Mouse (Mus musculus): ENCODE measurements around the gene Ppp1r37. TPM values are rescaled to one million over a fixed set of nuclear protein-coding genes. Genes with fewer than 3 reads are reported as not detected.

Ppp1r37 gene
- total and polyA plus RNA-seq, 2 experiments from 2014 or later = 28.1 to 127 TPM

DNA sequence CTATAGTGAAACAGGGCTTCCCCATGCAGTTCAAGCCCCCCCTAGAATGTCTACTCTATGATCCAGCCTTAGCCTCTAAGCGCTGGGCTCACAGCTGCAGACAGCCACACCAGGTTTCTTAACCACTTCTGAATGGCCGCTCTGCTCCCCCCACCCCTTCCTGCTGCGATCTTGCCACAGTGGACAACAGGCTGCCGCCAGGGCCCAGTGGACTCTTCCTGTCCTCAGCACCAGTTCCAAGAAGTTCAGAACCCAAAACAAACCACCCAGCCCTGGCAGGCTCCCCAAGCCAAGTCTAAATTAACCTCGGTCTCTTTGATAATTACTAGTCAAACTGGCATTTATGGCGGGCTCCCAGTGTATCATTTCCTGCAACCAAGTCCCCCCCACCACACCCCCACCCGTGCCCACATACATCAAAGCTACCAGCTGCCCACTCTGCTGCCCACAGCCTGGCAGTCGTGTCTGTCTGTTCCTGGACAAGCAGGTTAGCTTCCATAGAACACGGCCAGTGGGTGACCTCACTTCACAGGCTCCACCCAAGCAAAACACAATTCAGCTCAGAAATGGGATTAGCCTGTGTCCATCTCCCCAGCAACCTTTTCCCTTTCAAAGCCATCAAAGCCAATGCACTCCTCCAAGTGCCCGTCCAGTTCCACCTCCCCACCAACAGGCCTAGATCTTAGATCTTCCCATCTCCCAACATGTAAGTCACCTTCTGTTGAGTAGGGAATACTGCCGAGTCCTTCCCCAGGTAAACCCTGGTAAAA, 2.2 kb downstream of the Ppp1r37 start:
- H3K4me1 ChIP-seq (ENCODE audit: insufficient read depth, low read length) = peaks cover 13% of the 10 kb centered on the region
- ATAC-seq (ENCODE audit: low FRiP score) (no peak), DNase-seq (ENCODE audit: low spot score) (peak; percentile 34)
- WGBS = 11% methylated on average over 11 of the region's 11 CpGs
- peak overlapping the region; percentile 96 for H3K9ac ChIP-seq (replicated peaks; ENCODE audit: low read length, poor library complexity, severe bottlenecking)
- no peak for TF ChIP-seq CTCF (IDR thresholded peaks at IDR 0.05)
- H3K27ac ChIP-seq (ENCODE audit: low read depth, low read length) = peak overlapping the region; percentile 94
- H3K27me3 ChIP-seq (ENCODE audit: insufficient read depth, low read length) = no peaks in the 10 kb centered on the region
- H3K9me3 ChIP-seq (ENCODE audit: low read length) = no peaks in the 10 kb centered on the region
- H3K4me3 ChIP-seq (ENCODE audit: low read depth, low read length) = peak overlapping the region; percentile 90
- H3K4me2 ChIP-seq (ENCODE audit: low read depth, low read length, poor library complexity, severe bottlenecking) = peak overlapping the region; percentile 95
- H3K36me3 ChIP-seq (ENCODE audit: insufficient read depth, low read length) = peaks cover 19% of the 10 kb centered on the region

GRCm38 (mm10) chr7:19558965-19559364, 3.9 kb downstream of the Ppp1r37 start:
- Histone ChIP-seq H3K9me3 (ENCODE audit: low read length) (no peaks in the 10 kb centered on the region), H3K9ac (replicated peaks; ENCODE audit: low read length, poor library complexity, severe bottlenecking) (0 out of 2 replicates have a peak overlapping the region, but pooled peaks have one; percentile 4), H3K27me3 (ENCODE audit: insufficient read depth, low read length) (no peaks in the 10 kb centered on the region), H3K4me3 (ENCODE audit: low read depth, low read length) (no peak overlapping the region), H3K27ac (ENCODE audit: low read depth, low read length) (no peak overlapping the region), H3K4me1 (ENCODE audit: insufficient read depth, low read length) (peaks cover 13% of the 10 kb centered on the region), H3K4me2 (ENCODE audit: low read depth, low read length, poor library complexity, severe bottlenecking) (peak overlapping the region; percentile 18; the same call in 1 of the 2 replicates), H3K36me3 (ENCODE audit: insufficient read depth, low read length) (peaks cover 6% of the 10 kb centered on the region; the same call in 1 of the 2 replicates)
- peak; percentile 68 for TF ChIP-seq CTCF (IDR thresholded peaks at IDR 0.05)
- DNase-seq (ENCODE audit: low spot score) (no peak), ATAC-seq (ENCODE audit: low FRiP score) (no peak)
- WGBS = 51% methylated on average over 2 of the region's 2 CpGs

- Histone ChIP-seq H3K4me2 (ENCODE audit: low read depth, low read length, poor library complexity, severe bottlenecking) (0 out of 2 replicates have a peak overlapping the region, but pooled peaks have one; percentile 18), H3K4me3 (ENCODE audit: low read depth, low read length) (no peak overlapping the region), H3K27ac (ENCODE audit: low read depth, low read length) (no peak overlapping the region), H3K9ac (replicated peaks; ENCODE audit: low read length, poor library complexity, severe bottlenecking) (0 out of 2 replicates have a peak overlapping the region, but pooled peaks have one; percentile 4), H3K9me3 (ENCODE audit: low read length) (no peaks in the 10 kb centered on the region), H3K27me3 (ENCODE audit: insufficient read depth, low read length) (no peaks in the 10 kb centered on the region), H3K4me1 (ENCODE audit: insufficient read depth, low read length) (peaks cover 13% of the 10 kb centered on the region), H3K36me3 (ENCODE audit: insufficient read depth, low read length) (peaks cover 8% of the 10 kb centered on the region; the same call in 1 of the 2 replicates)
- ATAC-seq (ENCODE audit: low FRiP score) (no peak), DNase-seq (ENCODE audit: low spot score) (no peak)
- TF ChIP-seq CTCF (IDR thresholded peaks at IDR 0.05) = no peak
- WGBS = 95% methylated on average over 6 of the region's 6 CpGs
Measured at GRCm38 (mm10) chr7:19557982-19558900, 4.6 kb downstream of the Ppp1r37 start.

GRCm38 (mm10) chr7:19557086-19557485, 5.8 kb downstream of the Ppp1r37 start:
- H3K27me3 ChIP-seq (ENCODE audit: insufficient read depth, low read length) = no peaks in the 10 kb centered on the region
- WGBS = 92% methylated on average over 2 of the region's 2 CpGs
- TF ChIP-seq CTCF (IDR thresholded peaks at IDR 0.05) = no peak

DNA sequence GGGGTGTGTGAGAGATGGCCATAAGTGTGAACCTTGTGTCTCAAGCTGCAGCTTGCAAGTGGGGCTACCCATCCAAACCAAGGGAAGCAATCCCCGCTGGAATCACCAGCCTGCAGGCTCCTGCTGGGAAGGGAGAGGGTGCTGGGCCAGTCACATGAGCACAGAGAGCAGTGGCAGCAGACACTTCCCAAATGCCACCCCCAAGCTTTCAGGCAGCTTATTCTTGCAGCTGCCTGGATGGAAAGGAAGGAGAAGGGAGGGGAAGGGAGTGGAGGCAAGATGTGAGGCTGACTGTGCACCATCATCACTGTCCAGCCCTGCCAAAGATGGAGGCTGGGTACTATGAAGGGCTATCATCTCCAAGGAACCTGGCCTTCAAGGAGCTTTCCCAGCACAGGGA, 8.7 kb downstream of the Ppp1r37 start:
- DNase-seq (ENCODE audit: low spot score) = no peak
- no peak overlapping the region for H3K27ac ChIP-seq (ENCODE audit: low read depth, low read length)
- peaks cover 14% of the 10 kb centered on the region; the same call in 1 of the 2 replicates for H3K36me3 ChIP-seq (ENCODE audit: insufficient read depth, low read length)
- peaks cover 1% of the 10 kb centered on the region; the same call in 1 of the 2 replicates for H3K4me1 ChIP-seq (ENCODE audit: insufficient read depth, low read length)
- no peaks in the 10 kb centered on the region for H3K27me3 ChIP-seq (ENCODE audit: insufficient read depth, low read length)
- no peak for ATAC-seq (ENCODE audit: low FRiP score)
- H3K4me2 ChIP-seq (ENCODE audit: low read depth, low read length, poor library complexity, severe bottlenecking) = no peak overlapping the region
- no peaks in the 10 kb centered on the region for H3K9me3 ChIP-seq (ENCODE audit: low read length)
- no peak overlapping the region for H3K9ac ChIP-seq (replicated peaks; ENCODE audit: low read length, poor library complexity, severe bottlenecking)
- WGBS = 94% methylated on average over 1 of the region's 1 CpGs
- H3K4me3 ChIP-seq (ENCODE audit: low read depth, low read length) = no peak overlapping the region
- no peak for TF ChIP-seq CTCF (IDR thresholded peaks at IDR 0.05)

More at GRCm38 (mm10) chr7:19557086-19557485, 5.8 kb downstream of the Ppp1r37 start:
- no peak overlapping the region for H3K9ac ChIP-seq (replicated peaks; ENCODE audit: low read length, poor library complexity, severe bottlenecking)
- H3K4me1 ChIP-seq (ENCODE audit: insufficient read depth, low read length) = peaks cover 13% of the 10 kb centered on the region
- no peaks in the 10 kb centered on the region for H3K9me3 ChIP-seq (ENCODE audit: low read length)
- ATAC-seq (ENCODE audit: low FRiP score) (no peak), DNase-seq (ENCODE audit: low spot score) (no peak)
- no peak overlapping the region for H3K4me2 ChIP-seq (ENCODE audit: low read depth, low read length, poor library complexity, severe bottlenecking)
- H3K4me3 ChIP-seq (ENCODE audit: low read depth, low read length) = no peak overlapping the region
- H3K27ac ChIP-seq (ENCODE audit: low read depth, low read length) = no peak overlapping the region
- peaks cover 14% of the 10 kb centered on the region; the same call in 1 of the 2 replicates for H3K36me3 ChIP-seq (ENCODE audit: insufficient read depth, low read length)
